Mouse (Mus musculus): Measurements from ENCODE around the gene Fbxw7. TPM values are rescaled to one million over a fixed set of nuclear protein-coding genes. Genes with fewer than 3 reads are reported as not detected.

Gene Fbxw7
- polyA plus RNA-seq, 1 experiment: 11.7 TPM

- no peak overlapping the region for H3K4me3 ChIP-seq (ENCODE audit: control insufficient read depth, low read depth, low read length)
- TF ChIP-seq POLR2A (IDR thresholded peaks at IDR 0.05; ENCODE audit: control insufficient read depth, low read depth, low read length): no peak
- no peak for TF ChIP-seq CTCF (IDR thresholded peaks at IDR 0.05; ENCODE audit: control insufficient read depth, insufficient read depth, insufficient replicate concordance, low read depth, low read length)
- H3K27me3 ChIP-seq (ENCODE audit: control insufficient read depth, insufficient read depth, low read length): no peaks in the 10 kb centered on the region
- H3K27ac ChIP-seq (ENCODE audit: control insufficient read depth, insufficient read depth, low read depth, low read length): no peak overlapping the region
- H3K4me1 ChIP-seq (ENCODE audit: control insufficient read depth, insufficient read depth, low read length): no peaks in the 10 kb centered on the region
- no peaks in the 10 kb centered on the region for H3K36me3 ChIP-seq (ENCODE audit: control insufficient read depth, insufficient read depth, low read length)
These were observed 50.6 kb downstream of the Fbxw7 start for GRCm38 (mm10) chr3:84865684-84866083.

GRCm38 (mm10) chr3:84866866-84867265, 51.8 kb downstream of the Fbxw7 start:
- no peak overlapping the region for H3K4me3 ChIP-seq (ENCODE audit: control insufficient read depth, low read depth, low read length)
- H3K36me3 ChIP-seq (ENCODE audit: control insufficient read depth, insufficient read depth, low read length): no peaks in the 10 kb centered on the region
- H3K27ac ChIP-seq (ENCODE audit: control insufficient read depth, insufficient read depth, low read depth, low read length): no peak overlapping the region
- H3K27me3 ChIP-seq (ENCODE audit: control insufficient read depth, insufficient read depth, low read length): no peaks in the 10 kb centered on the region
- no peak for TF ChIP-seq POLR2A (IDR thresholded peaks at IDR 0.05; ENCODE audit: control insufficient read depth, low read depth, low read length)
- TF ChIP-seq CTCF (IDR thresholded peaks at IDR 0.05; ENCODE audit: control insufficient read depth, insufficient read depth, insufficient replicate concordance, low read depth, low read length): no peak
- no peaks in the 10 kb centered on the region for H3K4me1 ChIP-seq (ENCODE audit: control insufficient read depth, insufficient read depth, low read length)

GRCm38 (mm10) chr3:84867434-84867975, 52.4 kb downstream of the Fbxw7 start:
- no peaks in the 10 kb centered on the region for H3K27me3 ChIP-seq (ENCODE audit: control insufficient read depth, insufficient read depth, low read length)

GRCm38 (mm10) chr3:84867991-84868390, 52.9 kb downstream of the Fbxw7 start:
- no peak for TF ChIP-seq CTCF (IDR thresholded peaks at IDR 0.05; ENCODE audit: control insufficient read depth, insufficient read depth, insufficient replicate concordance, low read depth, low read length)
- no peak for TF ChIP-seq POLR2A (IDR thresholded peaks at IDR 0.05; ENCODE audit: control insufficient read depth, low read depth, low read length)
- H3K27ac ChIP-seq (ENCODE audit: control insufficient read depth, insufficient read depth, low read depth, low read length): no peak overlapping the region
- no peaks in the 10 kb centered on the region for H3K36me3 ChIP-seq (ENCODE audit: control insufficient read depth, insufficient read depth, low read length)
- no peaks in the 10 kb centered on the region for H3K4me1 ChIP-seq (ENCODE audit: control insufficient read depth, insufficient read depth, low read length)
- H3K27me3 ChIP-seq (ENCODE audit: control insufficient read depth, insufficient read depth, low read length): no peaks in the 10 kb centered on the region
- no peak overlapping the region for H3K4me3 ChIP-seq (ENCODE audit: control insufficient read depth, low read depth, low read length)

More at GRCm38 (mm10) chr3:84867434-84867975, 52.4 kb downstream of the Fbxw7 start:
- H3K4me3 ChIP-seq (ENCODE audit: control insufficient read depth, low read depth, low read length): no peak overlapping the region
- H3K27ac ChIP-seq (ENCODE audit: control insufficient read depth, insufficient read depth, low read depth, low read length): no peak overlapping the region
- no peaks in the 10 kb centered on the region for H3K4me1 ChIP-seq (ENCODE audit: control insufficient read depth, insufficient read depth, low read length)
- TF ChIP-seq CTCF (IDR thresholded peaks at IDR 0.05; ENCODE audit: control insufficient read depth, insufficient read depth, insufficient replicate concordance, low read depth, low read length) (no peak), POLR2A (IDR thresholded peaks at IDR 0.05; ENCODE audit: control insufficient read depth, low read depth, low read length) (no peak)
- no peaks in the 10 kb centered on the region for H3K36me3 ChIP-seq (ENCODE audit: control insufficient read depth, insufficient read depth, low read length)

GRCm38 (mm10) chr3:84870126-84870525, 55.1 kb downstream of the Fbxw7 start:
- H3K4me1 ChIP-seq (ENCODE audit: control insufficient read depth, insufficient read depth, low read length): no peaks in the 10 kb centered on the region
- H3K27me3 ChIP-seq (ENCODE audit: control insufficient read depth, insufficient read depth, low read length): no peaks in the 10 kb centered on the region
- H3K27ac ChIP-seq (ENCODE audit: control insufficient read depth, insufficient read depth, low read depth, low read length): no peak overlapping the region
- TF ChIP-seq POLR2A (IDR thresholded peaks at IDR 0.05; ENCODE audit: control insufficient read depth, low read depth, low read length): no peak
- no peak for TF ChIP-seq CTCF (IDR thresholded peaks at IDR 0.05; ENCODE audit: control insufficient read depth, insufficient read depth, insufficient replicate concordance, low read depth, low read length)
- no peaks in the 10 kb centered on the region for H3K36me3 ChIP-seq (ENCODE audit: control insufficient read depth, insufficient read depth, low read length)
- H3K4me3 ChIP-seq (ENCODE audit: control insufficient read depth, low read depth, low read length): no peak overlapping the region

DNA sequence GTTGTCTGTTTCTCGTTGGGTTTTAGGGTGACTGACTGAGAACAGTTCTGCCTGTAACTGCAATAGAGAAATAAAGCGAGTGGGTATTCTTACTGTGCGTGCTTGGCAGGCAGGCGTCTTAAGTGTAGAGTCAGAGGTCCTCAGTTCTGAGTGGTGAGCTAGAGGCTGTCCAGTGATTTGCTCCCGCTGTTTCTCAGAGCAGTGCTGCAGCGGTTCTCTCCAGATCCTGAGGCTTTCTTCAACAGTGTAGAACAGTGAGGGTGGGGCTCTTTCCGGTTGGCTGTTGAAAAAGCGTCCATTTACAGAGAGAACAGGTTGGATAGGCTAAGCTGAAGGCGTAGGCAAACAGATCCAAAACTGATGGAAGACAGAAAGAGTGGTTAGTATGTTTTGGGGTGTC, 60.2 kb downstream of the Fbxw7 start:
- no peaks in the 10 kb centered on the region for H3K36me3 ChIP-seq (ENCODE audit: control insufficient read depth, insufficient read depth, low read length)
- no peaks in the 10 kb centered on the region for H3K4me1 ChIP-seq (ENCODE audit: control insufficient read depth, insufficient read depth, low read length)
- H3K27me3 ChIP-seq (ENCODE audit: control insufficient read depth, insufficient read depth, low read length): no peaks in the 10 kb centered on the region
- TF ChIP-seq CTCF (IDR thresholded peaks at IDR 0.05; ENCODE audit: control insufficient read depth, insufficient read depth, insufficient replicate concordance, low read depth, low read length): no peak
- TF ChIP-seq POLR2A (IDR thresholded peaks at IDR 0.05; ENCODE audit: control insufficient read depth, low read depth, low read length): no peak
- H3K27ac ChIP-seq (ENCODE audit: control insufficient read depth, insufficient read depth, low read depth, low read length): no peak overlapping the region
- H3K4me3 ChIP-seq (ENCODE audit: control insufficient read depth, low read depth, low read length): no peak overlapping the region

- no peaks in the 10 kb centered on the region for H3K4me1 ChIP-seq (ENCODE audit: control insufficient read depth, insufficient read depth, low read length)
- H3K27ac ChIP-seq (ENCODE audit: control insufficient read depth, insufficient read depth, low read depth, low read length): no peak overlapping the region
- H3K36me3 ChIP-seq (ENCODE audit: control insufficient read depth, insufficient read depth, low read length): no peaks in the 10 kb centered on the region
- TF ChIP-seq CTCF (IDR thresholded peaks at IDR 0.05; ENCODE audit: control insufficient read depth, insufficient read depth, insufficient replicate concordance, low read depth, low read length) (no peak), POLR2A (IDR thresholded peaks at IDR 0.05; ENCODE audit: control insufficient read depth, low read depth, low read length) (no peak)
- no peak overlapping the region for H3K4me3 ChIP-seq (ENCODE audit: control insufficient read depth, low read depth, low read length)
- no peaks in the 10 kb centered on the region for H3K27me3 ChIP-seq (ENCODE audit: control insufficient read depth, insufficient read depth, low read length)
These were observed 61.1 kb downstream of the Fbxw7 start for GRCm38 (mm10) chr3:84876211-84876610.

Measured in testis, adult 2 months (tissue).